Mouse (Mus musculus): ENCODE results near the gene Gbf1.

DNA sequence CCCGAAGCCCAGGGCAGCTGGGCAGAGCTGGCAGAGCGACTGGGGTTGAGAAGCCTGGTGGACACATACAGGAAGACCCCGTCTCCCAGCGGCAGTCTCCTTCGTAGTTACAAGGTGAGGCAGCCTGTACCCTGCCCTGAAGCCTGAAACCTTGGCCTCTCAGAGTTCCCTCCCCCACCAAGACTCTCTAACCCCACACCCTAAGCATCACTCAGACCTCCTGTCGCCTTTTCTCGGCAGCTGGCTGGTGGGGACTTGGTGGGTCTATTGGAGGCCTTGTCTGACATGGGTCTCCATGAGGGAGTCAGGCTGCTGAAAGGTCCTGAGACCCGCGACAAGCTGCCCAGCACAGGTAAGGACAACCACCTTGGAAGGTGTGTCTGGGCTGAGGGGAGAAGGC lies 159.0 kb downstream of the Gbf1 start:
- TF ChIP-seq CTCF (IDR thresholded peaks at IDR 0.05; ENCODE audit: control insufficient read depth, insufficient read depth, insufficient replicate concordance, low read depth, low read length), result no peak
- TF ChIP-seq POLR2A (IDR thresholded peaks at IDR 0.05; ENCODE audit: control insufficient read depth, low read depth, low read length), result no peak

Data from testis, adult 2 months (tissue).